Mouse (Mus musculus) small intestine, adult 2 months (tissue): ENCODE measurements around the gene Clmp.

ENCODE experiments used
- CTCF ChIP-seq: fragments of 200-500 bp; IDR thresholded peaks from 2 replicates; pipeline ENCODE4 v1.5.1; 2012; ENCODE audit warnings: low read depth, mild to moderate bottlenecking, control low read depth, inconsistent platforms, low read length, moderate library complexity, mixed read lengths; ENCODE audit not compliant: insufficient replicate concordance, insufficient read length; ENCODE audit errors: extremely low read depth
- POLR2A ChIP-seq: fragments of 200-500 bp; IDR thresholded peaks from 2 replicates; pipeline ENCODE4 v1.6.1; 2012; ENCODE audit warnings: low read depth, mild to moderate bottlenecking, control low read depth, inconsistent platforms, low read length, moderate library complexity

DNA sequence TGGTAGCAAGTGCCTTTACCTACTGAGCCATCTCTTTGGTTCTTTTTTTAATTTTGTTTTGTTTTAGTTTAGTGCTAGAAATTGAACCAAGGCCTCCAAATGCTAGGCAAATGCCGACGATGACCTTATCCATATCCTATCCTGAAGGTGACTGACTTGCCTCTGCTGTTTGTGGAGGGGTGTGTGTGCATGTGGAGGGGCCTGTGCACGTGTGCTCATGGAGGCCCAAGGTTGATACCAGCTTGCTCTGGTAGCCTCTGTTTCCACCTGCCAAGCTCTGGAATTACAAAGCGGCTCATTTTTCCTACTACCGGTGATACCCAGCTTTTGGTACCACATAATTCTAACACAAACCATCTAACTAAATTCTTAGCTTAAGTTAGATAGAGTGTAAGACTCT, 107.8 kb downstream of the Clmp start:
- TF ChIP-seq POLR2A (no peak), CTCF (no peak)
